Mouse (Mus musculus) forebrain, embryonic 12.5 days (tissue): Measurements from ENCODE around the gene Grm4. TPM values are rescaled to one million over a fixed set of nuclear protein-coding genes. Genes with fewer than 3 reads are reported as not detected.
A peak's percentile ranks its signal among the peaks of the same experiment; 100 is the strongest.

Experiments used
- ATAC-seq: fragments of 200-750 bp; cut with Nextera tagmentation; 2 replicates; pipeline ENCODE4 v1.8.0; 2017; ENCODE audit warnings: moderate TSS enrichment; ENCODE audit not compliant: low FRiP score
- H3K27ac ChIP-seq: fragments of 300-500 bp; sonication (generic); 2 replicates; pipeline ENCODE4 v1.5.1; 2016; ENCODE audit warnings: mild to moderate bottlenecking
- H3K27me3 ChIP-seq: fragments of 300-500 bp; sonication (generic); 2 replicates; pipeline ENCODE4 v1.6.1; 2016; ENCODE audit warnings: mild to moderate bottlenecking
- H3K36me3 ChIP-seq: fragments of 300-500 bp; sonication (generic); replicated peaks from 2 replicates; pipeline ENCODE4 v1.6.1; 2016; ENCODE audit warnings: mild to moderate bottlenecking
- H3K4me1 ChIP-seq: fragments of 300-500 bp; sonication (generic); 2 replicates; pipeline ENCODE4 v1.6.1; 2016
- H3K4me2 ChIP-seq: fragments of 300-500 bp; sonication (generic); 2 replicates; pipeline ENCODE4 v1.6.1; 2016; ENCODE audit warnings: mild to moderate bottlenecking, moderate library complexity
- H3K4me3 ChIP-seq: fragments of 300-500 bp; sonication (generic); replicated peaks from 2 replicates; pipeline ENCODE4 v1.5.1; 2016; ENCODE audit warnings: mild to moderate bottlenecking
- H3K9ac ChIP-seq: fragments of 300-500 bp; sonication (generic); 2 replicates; pipeline ENCODE4 v1.6.1; 2016; ENCODE audit warnings: mild to moderate bottlenecking
- H3K9me3 ChIP-seq: fragments of 300-500 bp; sonication (generic); 2 replicates; pipeline ENCODE4 v1.6.1; 2016
- WGBS: fragments of 180-500 bp; shearing (Covaris S2); methylation state at CpG from one replicate; pipeline ENCODE4 v1.1.7; 2016; 5-methylcytosine and 5-hydroxymethylcytosine counted together
- polyA plus RNA-seq: library from polyadenylated mRNA; unstranded; fragments of >200 nt; fragmentation: Nextera tagmentation; extraction: Ambion mirVana; gene quantifications from 2 replicates; pipeline ENCODE4 v1.2.1, GENCODE M21; 2016

Grm4 gene
- polyA plus RNA-seq, 1 experiment from 2014 or later, result 2.4 TPM

DNA sequence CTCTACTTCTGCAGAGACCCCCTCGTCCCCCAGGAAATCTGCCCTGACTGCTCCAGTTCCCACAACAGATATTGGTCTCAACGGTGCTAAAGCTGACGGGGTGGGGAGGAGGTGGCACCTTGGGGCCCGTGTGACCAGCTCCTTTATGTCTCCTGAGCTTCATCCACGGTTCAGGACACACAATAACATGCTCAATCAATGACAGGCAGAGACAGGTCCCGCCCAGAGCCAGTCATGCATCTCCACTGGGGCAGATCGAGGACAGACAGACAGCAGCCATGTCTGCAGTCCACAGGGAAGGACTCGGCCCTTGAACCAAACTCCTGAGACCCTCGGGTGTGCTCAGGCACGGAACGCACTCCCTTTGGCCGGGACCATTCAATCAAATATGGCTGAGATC lies 13.2 kb downstream of the Grm4 start:
- no peak overlapping the region for H3K9ac ChIP-seq
- 74% methylated on average over 12 of the region's 12 CpGs for WGBS
- peaks cover 86% of the 10 kb centered on the region for H3K4me1 ChIP-seq
- no peak overlapping the region for H3K27ac ChIP-seq
- ATAC-seq, result no peak
- H3K4me3 ChIP-seq, result no peak overlapping the region
- H3K4me2 ChIP-seq, result no peak overlapping the region
- H3K36me3 ChIP-seq, result no peaks in the 10 kb centered on the region
- H3K9me3 ChIP-seq, result no peaks in the 10 kb centered on the region
- H3K27me3 ChIP-seq, result peaks cover 73% of the 10 kb centered on the region

DNA sequence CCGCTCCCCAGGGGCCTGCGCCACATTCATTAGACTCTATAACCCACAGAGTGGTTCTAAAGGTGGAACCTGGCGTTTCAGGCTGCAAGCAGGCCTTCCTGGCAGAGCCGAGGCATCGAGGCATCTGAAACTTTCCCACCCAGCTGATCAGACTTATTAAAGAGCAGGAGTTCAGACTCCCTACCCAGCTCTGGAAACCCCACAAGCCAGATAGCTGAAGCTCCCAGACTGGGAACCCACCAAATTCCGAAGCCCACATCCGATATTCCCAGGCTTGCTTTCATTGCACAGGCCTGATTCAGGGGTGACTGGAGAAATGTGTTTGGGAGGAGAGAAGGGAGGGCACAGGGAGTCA lies 13.6 kb downstream of the Grm4 start:
- H3K4me1 ChIP-seq, result peaks cover 86% of the 10 kb centered on the region
- no peak overlapping the region for H3K4me2 ChIP-seq
- no peak overlapping the region for H3K9ac ChIP-seq
- H3K27ac ChIP-seq, result no peak overlapping the region
- no peaks in the 10 kb centered on the region for H3K9me3 ChIP-seq
- H3K4me3 ChIP-seq, result no peak overlapping the region
- no peak for ATAC-seq
- H3K27me3 ChIP-seq, result peaks cover 69% of the 10 kb centered on the region
- WGBS, result 90% methylated on average over 7 of the region's 7 CpGs
- H3K36me3 ChIP-seq, result no peaks in the 10 kb centered on the region

DNA sequence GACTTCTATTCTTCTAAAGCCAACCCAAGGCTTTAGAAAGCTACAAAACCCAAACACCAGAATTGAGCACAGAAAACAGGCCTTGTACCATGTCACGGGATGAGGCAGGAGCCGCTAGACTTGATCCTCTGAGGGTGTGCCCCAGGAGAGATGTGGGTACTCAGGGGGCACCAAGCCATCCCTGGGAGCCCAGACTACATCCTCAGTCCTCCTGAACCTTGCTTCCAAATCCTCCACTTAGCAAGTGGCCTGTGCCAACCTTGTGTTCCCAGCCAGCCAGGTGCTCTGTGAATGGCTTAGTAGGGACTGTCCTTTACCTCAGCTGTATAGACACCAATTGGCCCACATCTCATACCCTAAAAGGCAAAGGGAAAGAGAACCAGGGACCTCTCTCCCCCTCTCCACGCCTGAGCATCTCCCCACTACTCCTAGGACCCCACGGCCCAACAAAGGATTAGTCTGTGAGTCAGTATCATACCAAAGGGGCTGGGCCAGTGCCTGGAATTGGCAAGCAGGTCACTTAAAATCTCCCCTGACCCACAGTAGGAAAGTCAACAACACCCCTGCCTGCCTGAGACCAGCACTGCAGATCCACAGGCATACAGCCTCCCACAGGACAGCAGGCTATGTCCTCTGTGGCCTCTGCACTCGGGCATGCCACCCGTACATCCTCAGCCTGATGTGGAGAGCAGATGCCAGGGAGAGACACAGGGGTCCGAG lies 14.2 kb downstream of the Grm4 start:
- no peak overlapping the region for H3K27ac ChIP-seq
- ATAC-seq, result no peak
- WGBS, result 86% methylated on average over 7 of the region's 7 CpGs

DNA sequence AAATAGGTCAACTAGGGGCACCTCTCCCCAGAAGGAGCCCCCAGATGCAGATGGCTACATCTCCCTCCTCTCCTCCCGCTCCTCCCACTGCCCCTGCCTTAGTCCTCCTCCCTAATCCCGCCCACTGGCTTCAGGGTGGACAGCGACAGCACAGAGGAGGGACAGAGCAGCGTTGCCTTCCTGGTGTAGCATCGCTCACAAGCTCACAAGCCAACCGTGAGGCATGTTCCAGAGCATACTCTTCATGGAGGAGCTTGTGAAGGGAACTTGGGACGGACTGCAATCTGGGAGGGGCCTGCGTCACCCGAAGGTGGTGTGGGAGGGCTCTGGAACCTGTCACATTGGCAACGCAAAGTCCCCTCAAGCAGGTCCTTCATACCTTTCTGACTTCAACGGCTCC lies 14.8 kb downstream of the Grm4 start:
- Histone ChIP-seq H3K36me3 (no peaks in the 10 kb centered on the region), H3K27ac (no peak overlapping the region; the same call in 1 of the 2 replicates), H3K4me1 (peaks cover 86% of the 10 kb centered on the region), H3K4me3 (no peak overlapping the region), H3K9me3 (no peaks in the 10 kb centered on the region), H3K4me2 (no peak overlapping the region), H3K9ac (peak overlapping the region; percentile 13; the same call in 1 of the 2 replicates), H3K27me3 (peaks cover 57% of the 10 kb centered on the region)
- WGBS, result 39% methylated on average over 11 of the region's 11 CpGs
- ATAC-seq, result no peak

More for the DNA sequence above, 14.2 kb downstream of the Grm4 start:
- Histone ChIP-seq H3K4me3 (no peak overlapping the region), H3K9me3 (no peaks in the 10 kb centered on the region), H3K27me3 (peaks cover 63% of the 10 kb centered on the region), H3K36me3 (no peaks in the 10 kb centered on the region), H3K9ac (no peak overlapping the region), H3K4me2 (no peak overlapping the region), H3K4me1 (peaks cover 86% of the 10 kb centered on the region)

DNA sequence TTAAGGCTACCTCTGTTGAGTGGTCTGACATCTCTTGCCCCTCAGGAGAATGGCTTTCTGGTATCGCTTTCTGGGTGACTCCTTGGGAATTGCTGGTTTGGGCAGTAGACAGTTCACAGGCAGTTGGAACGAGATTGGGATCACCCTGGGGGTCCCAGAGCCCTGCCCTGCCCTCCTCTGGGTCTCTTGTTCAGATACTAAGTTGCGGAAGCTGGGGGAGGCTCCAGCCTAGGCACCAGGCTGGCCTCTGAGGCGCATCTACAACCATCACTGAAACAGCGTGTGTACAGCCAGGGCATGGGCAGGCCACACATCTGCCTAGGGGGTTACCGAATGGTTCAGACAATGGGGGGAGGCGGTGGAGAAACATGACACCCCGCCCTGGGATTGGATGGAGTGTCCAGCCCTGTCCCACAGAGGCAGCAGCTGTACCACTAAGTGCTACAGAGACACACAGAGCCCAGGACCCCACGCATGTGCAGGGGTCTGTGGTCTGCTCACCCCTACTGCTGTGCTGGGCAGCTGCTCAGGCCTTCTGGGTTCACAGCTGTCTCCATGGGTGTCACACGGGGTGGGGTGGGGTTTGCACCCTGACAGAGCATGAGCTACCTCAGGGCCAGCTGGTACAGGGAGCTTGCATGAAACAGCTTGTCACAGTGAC lies 15.9 kb downstream of the Grm4 start:
- Histone ChIP-seq H3K27me3 (peaks cover 47% of the 10 kb centered on the region), H3K4me1 (peaks cover 87% of the 10 kb centered on the region), H3K27ac (peak overlapping the region; percentile 75), H3K9ac (peak overlapping the region; percentile 13; the same call in 1 of the 2 replicates), H3K36me3 (no peaks in the 10 kb centered on the region), H3K4me3 (no peak overlapping the region), H3K4me2 (no peak overlapping the region), H3K9me3 (no peaks in the 10 kb centered on the region)
- WGBS, result 14% methylated on average over 10 of the region's 10 CpGs
- peak; percentile 31; the same call in 1 of the 2 replicates for ATAC-seq

DNA sequence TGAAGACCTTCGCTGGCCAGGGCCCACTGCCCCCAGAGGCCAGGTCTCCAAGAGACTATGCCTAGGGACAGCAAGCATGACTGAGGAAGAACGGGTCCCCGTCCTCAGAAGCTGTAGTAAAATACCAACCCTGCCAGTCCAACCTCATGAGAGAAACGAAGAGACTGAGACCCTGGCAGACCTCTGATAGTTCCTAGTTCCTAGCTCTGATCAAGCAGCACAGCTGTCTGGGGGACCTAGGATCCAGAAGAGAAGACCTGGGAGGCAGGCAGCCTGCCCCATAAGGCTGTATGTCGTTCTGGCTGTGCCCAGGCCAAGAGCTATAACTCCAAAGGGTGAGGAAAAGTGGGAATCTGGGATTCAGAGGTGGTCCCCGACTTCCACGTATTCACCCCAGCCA lies 17.3 kb downstream of the Grm4 start:
- ATAC-seq, result no peak
- H3K9ac ChIP-seq, result no peak overlapping the region
- no peak overlapping the region for H3K4me2 ChIP-seq
- 0 out of 2 replicates have a peak overlapping the region, but pooled peaks have one; percentile 36 for H3K27ac ChIP-seq
- H3K36me3 ChIP-seq, result no peaks in the 10 kb centered on the region
- peaks cover 89% of the 10 kb centered on the region for H3K4me1 ChIP-seq
- H3K9me3 ChIP-seq, result no peaks in the 10 kb centered on the region
- no peak overlapping the region for H3K4me3 ChIP-seq
- peaks cover 34% of the 10 kb centered on the region for H3K27me3 ChIP-seq
- 77% methylated on average over 7 of the region's 7 CpGs for WGBS

DNA sequence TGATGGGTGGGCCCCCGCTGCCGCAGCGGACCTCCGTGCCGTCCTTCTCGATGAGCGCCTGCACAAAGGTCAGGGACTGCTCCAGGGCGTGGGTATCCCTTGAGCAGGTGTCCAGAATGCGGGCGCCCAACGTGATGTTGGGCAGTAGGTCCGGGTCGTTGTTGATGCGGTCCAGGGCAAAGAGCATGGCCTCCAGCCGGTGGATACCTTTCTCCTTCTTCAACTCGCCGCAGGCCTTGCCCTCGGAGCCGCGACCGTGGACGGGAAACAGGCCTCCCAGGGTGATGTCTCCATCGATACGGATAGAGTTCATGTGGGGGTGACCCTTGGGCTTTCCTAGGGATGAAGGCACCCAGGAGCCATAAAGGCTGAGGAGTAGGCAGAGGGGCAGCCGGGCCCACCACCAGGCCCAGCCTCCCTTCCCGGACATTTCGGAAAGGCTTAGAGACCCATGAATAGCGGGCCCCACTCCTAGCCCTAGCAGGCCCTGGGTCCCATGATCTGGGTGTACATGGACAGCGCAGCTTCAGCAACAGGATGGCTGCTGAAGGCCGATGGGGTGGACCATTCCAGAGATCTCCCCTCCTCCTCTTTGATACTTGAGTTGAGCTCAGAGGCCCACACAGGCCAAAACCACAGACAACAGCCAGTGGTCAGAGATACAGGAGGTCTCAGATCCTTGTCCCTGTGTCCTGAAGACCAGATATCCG lies 18.3 kb downstream of the Grm4 start:
- H3K4me2 ChIP-seq, result no peak overlapping the region
- peaks cover 83% of the 10 kb centered on the region for H3K4me1 ChIP-seq
- peak overlapping the region; percentile 21; the same call in 1 of the 2 replicates for H3K9ac ChIP-seq
- ATAC-seq, result no peak
- no peaks in the 10 kb centered on the region for H3K9me3 ChIP-seq
- H3K4me3 ChIP-seq, result no peak overlapping the region
- peaks cover 24% of the 10 kb centered on the region for H3K27me3 ChIP-seq
- H3K36me3 ChIP-seq, result no peaks in the 10 kb centered on the region
- 69% methylated on average over 31 of the region's 31 CpGs for WGBS
- peak overlapping the region; percentile 93 for H3K27ac ChIP-seq

DNA sequence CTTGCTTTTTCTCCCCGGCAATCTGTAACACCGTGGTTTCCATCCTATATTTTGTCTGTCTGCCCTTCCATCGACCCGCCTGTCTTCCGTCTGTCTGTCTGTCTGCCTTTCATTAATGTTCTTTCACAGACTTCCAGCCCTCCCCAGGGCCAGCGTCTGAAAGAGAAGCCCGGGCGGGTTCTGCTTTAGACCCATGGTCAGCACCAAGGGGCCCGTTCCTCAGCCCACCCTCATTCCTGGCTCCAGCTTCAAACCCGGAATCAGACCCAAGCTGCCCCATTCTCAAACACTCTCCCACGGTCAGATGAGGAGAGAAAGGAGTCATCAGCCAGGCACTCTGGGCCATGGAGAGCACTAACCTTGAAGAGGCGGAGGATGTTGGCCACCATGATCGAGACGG lies 18.9 kb downstream of the Grm4 start:
- ATAC-seq, result 0 out of 2 replicates have a peak, but pooled peaks have one; percentile 9
- Histone ChIP-seq H3K4me2 (peak overlapping the region; percentile 41), H3K9me3 (no peaks in the 10 kb centered on the region), H3K27ac (peak overlapping the region; percentile 93), H3K27me3 (peaks cover 18% of the 10 kb centered on the region), H3K9ac (peak overlapping the region; percentile 21; the same call in 1 of the 2 replicates), H3K36me3 (no peaks in the 10 kb centered on the region), H3K4me3 (no peak overlapping the region), H3K4me1 (peaks cover 80% of the 10 kb centered on the region)
- 23% methylated on average over 14 of the region's 14 CpGs for WGBS

DNA sequence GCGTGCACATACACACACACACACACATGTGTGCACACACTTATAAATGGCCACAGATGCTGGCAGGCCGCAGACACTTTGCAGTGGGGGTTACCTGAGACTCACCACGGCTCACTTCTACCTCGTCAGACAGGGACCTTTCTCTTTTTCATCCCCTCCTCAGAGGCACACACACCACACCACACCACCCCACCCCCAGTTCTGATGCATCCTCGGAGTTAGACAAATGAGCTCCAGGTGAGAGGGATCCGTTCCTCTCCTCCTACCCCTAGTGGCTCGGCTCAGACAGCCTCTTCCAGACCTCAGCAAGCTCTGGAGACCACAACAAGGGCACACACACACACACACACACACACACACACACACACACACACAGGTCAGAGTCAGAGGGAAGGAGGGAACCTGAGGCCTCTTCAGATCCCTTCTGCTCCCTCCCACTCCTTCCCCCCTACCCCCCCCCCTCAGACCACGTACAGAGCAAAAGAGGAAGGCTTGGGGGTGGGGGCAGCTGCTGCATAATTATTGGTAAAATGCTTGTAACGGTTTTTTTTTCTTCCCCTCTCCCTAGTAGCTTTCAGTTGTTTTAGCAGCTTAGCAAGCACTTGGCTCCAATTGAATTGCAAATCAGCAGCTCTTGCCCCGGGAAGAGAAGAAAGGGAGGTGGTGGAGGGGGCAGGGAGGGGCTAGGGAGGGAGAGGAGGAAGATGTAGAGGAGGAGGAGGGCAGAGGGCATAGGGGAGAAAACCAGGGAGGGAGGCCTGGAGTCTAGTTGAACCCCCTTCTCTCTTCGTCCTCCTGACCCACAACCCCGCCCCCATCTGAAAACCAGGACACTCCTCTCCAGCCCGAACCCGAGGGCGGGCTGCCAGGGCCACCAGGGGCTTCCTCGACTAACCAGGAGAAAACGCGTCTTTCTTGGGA lies 19.6 kb downstream of the Grm4 start:
- H3K4me1 ChIP-seq, result peaks cover 75% of the 10 kb centered on the region
- ATAC-seq, result peak; percentile 80
- H3K27ac ChIP-seq, result peak overlapping the region; percentile 93
- peak overlapping the region; percentile 38 for H3K9ac ChIP-seq
- H3K4me2 ChIP-seq, result peak overlapping the region; percentile 41
- no peaks in the 10 kb centered on the region for H3K36me3 ChIP-seq
- 6% methylated on average over 18 of the region's 18 CpGs for WGBS
- peaks cover 11% of the 10 kb centered on the region; the same call in 1 of the 2 replicates for H3K27me3 ChIP-seq
- no peaks in the 10 kb centered on the region for H3K9me3 ChIP-seq
- H3K4me3 ChIP-seq, result no peak overlapping the region

DNA sequence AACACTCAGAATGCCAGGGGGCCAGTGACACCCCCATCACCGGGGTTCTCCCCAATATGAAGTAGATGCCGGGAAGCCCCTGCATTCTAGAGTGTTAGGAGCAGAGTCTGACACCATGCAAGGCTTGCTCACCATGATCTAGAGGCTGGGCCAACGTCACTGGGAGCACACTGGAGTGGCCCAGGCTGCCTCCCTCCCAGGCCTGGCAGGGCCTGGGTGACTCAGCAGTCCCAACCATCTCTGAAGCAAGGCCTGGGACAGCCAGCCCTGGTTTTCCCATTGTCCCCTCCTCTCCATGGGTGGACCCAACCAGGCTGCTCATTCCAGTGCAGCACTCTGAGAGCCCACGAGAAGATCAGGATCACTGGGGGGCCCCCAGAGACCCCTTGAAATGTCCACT lies 20.4 kb downstream of the Grm4 start:
- Histone ChIP-seq H3K4me3 (no peak overlapping the region), H3K27me3 (0 out of 2 replicates have a peak, but pooled peaks cover 3% of the 10 kb centered on the region), H3K9me3 (no peaks in the 10 kb centered on the region), H3K36me3 (no peaks in the 10 kb centered on the region), H3K27ac (peak overlapping the region; percentile 93), H3K4me2 (peak overlapping the region; percentile 41), H3K4me1 (peaks cover 68% of the 10 kb centered on the region), H3K9ac (peak overlapping the region; percentile 38; the same call in 1 of the 2 replicates)
- WGBS, result 35% methylated on average over 4 of the region's 4 CpGs
- ATAC-seq, result peak; percentile 21; the same call in 1 of the 2 replicates

DNA sequence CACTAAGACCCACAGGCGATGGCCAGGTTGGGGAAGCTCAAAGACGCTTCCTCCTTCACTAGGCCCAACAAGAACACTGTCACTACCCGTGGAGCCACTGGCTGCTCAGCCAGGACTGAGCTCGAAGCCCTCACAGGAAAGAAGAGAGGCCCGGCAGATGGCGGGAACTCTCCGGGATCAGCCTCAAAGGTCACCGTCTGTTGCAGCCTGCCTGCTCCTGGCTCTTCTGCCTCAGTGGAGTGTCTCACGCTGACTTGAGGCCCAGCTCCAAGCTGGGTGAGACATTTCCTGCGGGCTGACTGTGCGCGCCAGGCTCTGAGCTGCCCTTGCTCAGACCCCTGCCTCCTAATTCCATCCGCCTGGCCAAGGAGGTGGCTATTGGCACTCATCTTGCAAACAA lies 22.1 kb downstream of the Grm4 start:
- Histone ChIP-seq H3K4me1 (peaks cover 53% of the 10 kb centered on the region), H3K4me3 (no peak overlapping the region), H3K27ac (no peak overlapping the region), H3K9me3 (no peaks in the 10 kb centered on the region), H3K4me2 (no peak overlapping the region), H3K9ac (no peak overlapping the region), H3K36me3 (no peaks in the 10 kb centered on the region), H3K27me3 (no peaks in the 10 kb centered on the region)
- WGBS, result 77% methylated on average over 13 of the region's 13 CpGs
- no peak for ATAC-seq
